Mouse (Mus musculus) liver, embryonic 14.5 days (tissue): ENCODE measurements around the gene Fam163a. TPM values are rescaled to one million over a fixed set of nuclear protein-coding genes. Genes with fewer than 3 reads are reported as not detected.

Experiments
- ATAC-seq: fragments of 200-750 bp; cut with Nextera tagmentation; 2 replicates; pipeline ENCODE4 v1.8.0; 2017; ENCODE audit warnings: moderate number of reproducible peaks, mild to moderate bottlenecking, moderate library complexity; ENCODE audit not compliant: insufficient read depth
- DNase-seq, 3 experiments: peaks; one replicate each; pipeline ENCODE4 v3.0.0-alpha.2; 2012 to 2013; ENCODE audit warnings: low read depth in 3 of 3, low spot score in 3 of 3
- H3K27ac ChIP-seq: fragments of 300-500 bp; sonication (generic); 2 replicates; pipeline ENCODE4 v1.5.1; 2014; ENCODE audit warnings: moderate library complexity, mild to moderate bottlenecking, control low read depth, inconsistent platforms
- H3K27me3 ChIP-seq: fragments of 300-500 bp; sonication (generic); 2 replicates; pipeline ENCODE4 v1.6.1; 2014; ENCODE audit warnings: mild to moderate bottlenecking, low read length, moderate library complexity; ENCODE audit not compliant: control insufficient read depth, insufficient read depth
- H3K36me3 ChIP-seq: fragments of 300-500 bp; sonication (generic); replicated peaks from 2 replicates; pipeline ENCODE4 v1.6.1; 2014; ENCODE audit warnings: low read depth; ENCODE audit not compliant: control insufficient read depth, insufficient read depth
- H3K4me1 ChIP-seq, 2 experiments: fragments of 200-500 bp in 1 of 2; fragments of 300-500 bp in 1 of 2; sonication (generic) in 1 of 2; replicated peaks; 2 replicates each; pipeline ENCODE4 v1.6.1; 2012 to 2014; ENCODE audit warnings: antibody characterized with exemption in 1 of 2, inconsistent platforms in 1 of 2, low read length in 1 of 2; ENCODE audit not compliant: control insufficient read depth in 2 of 2, insufficient read depth in 2 of 2
- H3K4me2 ChIP-seq: fragments of 300-500 bp; sonication (generic); 2 replicates; pipeline ENCODE4 v1.6.1; 2014; ENCODE audit warnings: low read depth, mild to moderate bottlenecking, control low read depth, moderate library complexity
- H3K4me3 ChIP-seq, 2 experiments: fragments of 200-500 bp in 1 of 2; fragments of 300-500 bp in 1 of 2; sonication (generic) in 1 of 2; 2 replicates each; pipeline ENCODE4 v1.5.1; 2012 to 2014; ENCODE audit warnings: low read depth in 2 of 2, low read length in 2 of 2, mild to moderate bottlenecking in 2 of 2, control low read depth in 1 of 2, inconsistent platforms in 1 of 2, moderate library complexity in 1 of 2; ENCODE audit not compliant: insufficient read depth in 1 of 2
- H3K9ac ChIP-seq: fragments of 300-500 bp; sonication (generic); replicated peaks from 2 replicates; pipeline ENCODE4 v1.6.1; 2014; ENCODE audit warnings: mild to moderate bottlenecking, control low read depth, moderate library complexity
- H3K9me3 ChIP-seq: fragments of 300-500 bp; sonication (generic); 2 replicates; pipeline ENCODE4 v1.6.1; 2016; ENCODE audit warnings: low read length, mixed read lengths; ENCODE audit not compliant: control insufficient read depth
- CTCF ChIP-seq: IDR thresholded peaks from 2 replicates; pipeline ENCODE4 v1.5.1; 2016; ENCODE audit warnings: antibody characterized with exemption, low read depth, control low read depth
- EP300 ChIP-seq: IDR thresholded peaks from 2 replicates; pipeline ENCODE4 v1.6.1; 2016; ENCODE audit warnings: antibody characterized with exemption, low read depth
- WGBS: fragments of 180-500 bp; shearing (Covaris S2); extraction: QIAGEN DNeasy Blood & Tissue Kit; methylation state at CpG from one replicate; pipeline ENCODE4 v1.1.7; 2014; ENCODE audit not compliant: insufficient replicate concordance; 5-methylcytosine and 5-hydroxymethylcytosine counted together
- polyA plus RNA-seq, 2 experiments: library from polyadenylated mRNA; depleted of rRNA in 1 of 2; stranded (reverse) in 1 of 2; unstranded in 1 of 2; fragments of >200 nt; fragmentation: Nextera tagmentation in 1 of 2; extraction: Ambion mirVana in 1 of 2; gene quantifications; 2 replicates each; pipeline versions ENCODE4 v1.2.1 to v1.2.3; 2012 to 2014

Gene Fam163a
- polyA plus RNA-seq, 2 experiments, result 0.01 TPM; not detected in 1

DNA sequence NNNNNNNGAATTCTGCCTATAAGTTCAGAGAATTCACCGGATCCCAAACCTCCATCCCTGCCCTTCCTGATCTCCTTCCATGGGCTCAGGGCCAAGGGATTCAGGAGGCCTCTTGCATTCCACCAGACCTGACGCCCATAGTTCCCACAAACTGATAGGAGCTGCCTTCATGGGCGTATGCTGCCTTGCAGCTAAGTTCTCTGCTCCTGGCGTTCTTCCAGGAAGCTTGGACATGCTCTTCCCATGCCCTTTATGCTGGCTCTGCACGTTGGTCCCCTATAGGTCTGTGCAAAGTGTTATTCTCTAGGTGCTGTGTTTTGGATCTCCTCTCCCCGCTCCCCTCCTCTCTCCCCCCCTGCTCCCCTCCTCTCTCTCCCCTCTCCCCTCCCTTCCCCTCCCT is 36.1 kb downstream of the Fam163a start:
- Histone ChIP-seq H3K36me3 (no peaks in the 10 kb centered on the region), H3K4me2 (no peak overlapping the region), H3K27me3 (no peaks in the 10 kb centered on the region), H3K27ac (no peak overlapping the region), H3K9me3 (no peaks in the 10 kb centered on the region), H3K4me3 (no peak overlapping the region), H3K4me1 (no peaks in the 10 kb centered on the region), H3K9ac (no peak overlapping the region)
- DNase-seq, result no peak
- TF ChIP-seq CTCF (no peak), EP300 (no peak)
- WGBS, result 37% methylated on average over 6 of the region's 6 CpGs
- no peak for ATAC-seq

DNA sequence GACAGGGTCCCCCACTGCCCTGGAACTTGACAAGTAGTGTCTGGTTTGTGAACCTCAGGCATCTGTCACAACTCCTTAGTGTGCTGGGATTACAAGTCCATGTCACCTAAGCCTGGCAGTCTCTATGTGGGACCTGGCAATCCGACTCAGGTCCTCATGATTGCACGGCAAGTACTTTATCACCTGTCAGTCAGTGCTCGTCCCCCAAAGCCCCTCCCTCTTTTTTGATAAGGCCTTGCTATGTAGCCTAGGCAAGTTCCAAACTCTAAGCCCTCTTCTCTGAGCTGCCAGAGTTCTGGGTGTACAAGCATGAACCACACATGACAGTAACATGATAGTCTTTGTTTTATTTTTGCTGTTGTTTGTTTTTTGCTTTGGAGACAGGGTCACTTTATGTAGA is 88.1 kb downstream of the Fam163a start:
- peaks cover 0 to 30% of the 10 kb centered on the region in 2 experiments; a peak in 3 of 4 replicates for H3K4me1 ChIP-seq
- H3K27ac ChIP-seq, result no peak overlapping the region
- peak; percentile 28; the same call in 1 of the 2 replicates for ATAC-seq
- H3K9me3 ChIP-seq, result no peaks in the 10 kb centered on the region
- TF ChIP-seq EP300, result no peak
- TF ChIP-seq CTCF, result no peak
- no peak for DNase-seq
- WGBS, result 3% methylated on average over 3 of the region's 3 CpGs
- no peaks in the 10 kb centered on the region for H3K27me3 ChIP-seq
- H3K36me3 ChIP-seq, result no peaks in the 10 kb centered on the region
- no peak overlapping the region for H3K4me2 ChIP-seq
- no peak overlapping the region for H3K9ac ChIP-seq
- no peak overlapping the region for H3K4me3 ChIP-seq

DNA sequence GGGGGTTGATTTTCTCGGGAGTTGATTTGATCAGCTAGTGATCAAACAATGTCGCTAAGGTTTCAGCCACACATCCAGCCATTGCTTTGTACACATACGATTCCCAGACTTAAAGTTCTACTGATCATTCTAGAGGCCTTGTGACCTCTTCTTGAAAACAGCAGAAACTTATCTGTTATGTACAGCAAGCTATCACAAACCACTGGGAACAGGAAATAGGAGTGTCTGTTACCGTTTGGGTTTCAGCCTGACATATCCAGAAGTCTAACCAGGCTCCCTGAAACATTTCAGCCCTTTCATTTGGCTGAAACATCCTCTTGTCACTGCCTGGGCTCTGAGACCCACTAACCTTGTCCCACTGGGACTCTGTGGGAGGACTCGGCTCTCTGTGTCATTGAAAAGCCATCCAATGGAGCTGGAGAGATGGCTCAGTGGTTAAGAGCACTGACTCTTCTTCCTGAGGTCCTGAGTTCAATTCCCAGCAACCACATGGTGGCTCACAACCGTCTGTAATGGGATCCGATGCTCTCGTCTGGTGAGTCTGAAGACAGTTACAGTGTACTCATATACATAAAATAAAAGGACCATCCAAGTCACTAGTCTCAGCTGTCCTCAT is 90.8 kb downstream of the Fam163a start:
- Histone ChIP-seq H3K9ac (no peak overlapping the region), H3K27ac (no peak overlapping the region), H3K4me3 (no peak overlapping the region), H3K4me2 (no peak overlapping the region), H3K4me1 (peaks cover 0 to 30% of the 10 kb centered on the region in 2 experiments; a peak in 3 of 4 replicates), H3K36me3 (no peaks in the 10 kb centered on the region), H3K27me3 (no peaks in the 10 kb centered on the region), H3K9me3 (no peaks in the 10 kb centered on the region)
- 12% methylated on average over 8 of the region's 8 CpGs for WGBS
- ATAC-seq (peak; percentile 74), DNase-seq (peak in 2 of 3 experiments; percentile 20 to 32)
- peak; percentile 54 for TF ChIP-seq EP300
- TF ChIP-seq CTCF, result no peak

DNA sequence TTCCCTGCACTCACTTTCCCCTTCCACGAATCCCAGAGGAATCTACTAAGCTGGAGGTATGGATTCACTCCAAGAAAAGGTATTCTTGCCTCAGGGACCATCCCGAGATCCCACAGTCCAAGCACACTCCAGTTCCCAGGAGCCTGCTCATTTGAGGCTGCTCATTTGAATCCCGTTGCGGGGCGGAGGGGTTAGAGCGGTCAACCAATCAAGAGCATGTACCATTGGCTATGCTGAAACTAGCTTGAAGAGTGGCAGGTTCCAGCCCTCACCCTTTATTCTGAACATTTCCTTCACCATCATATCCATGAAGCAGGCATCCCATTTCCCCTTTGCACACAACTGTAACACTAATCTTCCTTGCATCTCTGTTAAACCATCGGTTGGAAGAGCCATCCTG is 92.7 kb downstream of the Fam163a start:
- 76% methylated on average over 7 of the region's 7 CpGs for WGBS

DNA sequence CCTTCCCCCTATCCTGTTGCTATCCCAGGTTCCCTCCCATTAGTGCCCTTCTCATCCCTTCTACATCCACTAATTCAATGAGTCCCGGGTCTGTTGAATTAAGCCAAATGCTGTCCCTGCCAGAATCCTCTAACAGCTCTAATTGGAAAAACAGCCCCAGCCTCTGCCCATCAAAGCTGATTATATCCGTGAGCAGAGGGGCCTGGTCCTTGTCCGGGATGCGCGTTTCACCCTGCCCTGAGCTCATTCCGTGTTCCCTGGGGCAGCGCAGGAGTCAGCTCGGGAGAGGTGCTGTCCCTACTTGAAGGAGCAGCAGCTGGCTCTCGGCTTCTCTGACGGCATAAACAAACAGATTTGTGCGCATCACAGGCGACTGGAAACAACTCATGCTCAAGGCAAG is 93.1 kb downstream of the Fam163a start:
- Histone ChIP-seq H3K9me3 (no peaks in the 10 kb centered on the region), H3K4me2 (no peak overlapping the region), H3K4me1 (peaks cover 0 to 26% of the 10 kb centered on the region in 2 experiments; a peak in 3 of 4 replicates), H3K27me3 (no peaks in the 10 kb centered on the region), H3K4me3 (no peak overlapping the region), H3K36me3 (no peaks in the 10 kb centered on the region), H3K27ac (no peak overlapping the region), H3K9ac (no peak overlapping the region)
- no peak for TF ChIP-seq CTCF
- TF ChIP-seq EP300, result no peak
- ATAC-seq (no peak), DNase-seq (no peak)
- WGBS, result 68% methylated on average over 12 of the region's 12 CpGs

More for the DNA sequence above, 92.7 kb downstream of the Fam163a start:
- ATAC-seq (no peak), DNase-seq (no peak)
- no peak overlapping the region for H3K27ac ChIP-seq
- H3K36me3 ChIP-seq, result no peaks in the 10 kb centered on the region
- H3K4me2 ChIP-seq, result no peak overlapping the region
- peaks cover 0 to 30% of the 10 kb centered on the region in 2 experiments; a peak in 3 of 4 replicates for H3K4me1 ChIP-seq
- no peaks in the 10 kb centered on the region for H3K27me3 ChIP-seq
- H3K4me3 ChIP-seq, result no peak overlapping the region
- TF ChIP-seq CTCF (no peak), EP300 (no peak)
- H3K9ac ChIP-seq, result no peak overlapping the region
- H3K9me3 ChIP-seq, result no peaks in the 10 kb centered on the region
